Mouse (Mus musculus) granulocyte monocyte progenitor cell, adult 5-6 weeks (primary cell): ENCODE data around the gene Svep1. TPM values are rescaled to one million over a fixed set of nuclear protein-coding genes. Genes with fewer than 3 reads are reported as not detected.

Experiments used
- ATAC-seq: replicated peaks from 2 replicates; pipeline ENCODE4 v1.8.0; 2016; ENCODE audit warnings: mild to moderate bottlenecking, moderate TSS enrichment, inconsistent platforms; ENCODE audit not compliant: poor library complexity, severe bottlenecking
- total RNA-seq, 2 experiments: library from RNA; stranded (forward) in 1 of 2; stranded (reverse) in 1 of 2; fragments of 200-712, 200-1000 nt in 1 of 2; fragments of >200 nt in 1 of 2; fragmentation: Nextera tagmentation in 1 of 2; gene quantifications; 2 replicates each; pipeline ENCODE4 v1.2.3; 2014 to 2017

The Svep1 gene
- total RNA-seq, 2 experiments from 2014 or later: not detected

DNA sequence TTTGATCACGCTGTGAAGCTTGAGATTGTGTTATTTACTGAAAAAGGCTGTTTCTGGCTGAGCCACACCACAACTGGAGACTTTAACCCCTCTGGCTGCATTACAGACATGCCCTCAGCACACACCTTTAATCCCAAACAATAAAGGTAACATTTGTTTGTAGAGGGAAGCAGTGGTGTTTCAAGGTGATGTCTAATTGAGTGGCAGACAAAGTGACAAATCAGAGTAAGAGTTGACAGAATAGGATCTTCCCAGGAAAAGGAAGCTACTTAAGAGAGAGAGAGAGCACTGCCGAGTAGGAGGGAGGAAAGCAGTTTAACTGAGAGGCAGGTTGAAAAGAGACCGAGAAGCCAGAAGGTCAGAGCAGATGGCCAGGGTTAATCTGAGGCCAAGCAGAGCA, 203.2 kb downstream of the Svep1 start:
- ATAC-seq: no peak

Other genes with a start within 250 kb of the Svep1 start
- gene Txndc8, start 197.7 kb downstream of the Svep1 start, total RNA-seq (2014; fragmentation: Nextera tagmentation): not detected in 2 replicates
- gene Txndc8, start 197.7 kb downstream of the Svep1 start, total RNA-seq (2017): not detected in 2 replicates
- gene Musk, start 79.1 kb upstream of the Svep1 start, total RNA-seq (2014; fragmentation: Nextera tagmentation): not detected in 2 replicates
- not detected in 2 replicates for gene Musk, start 79.1 kb upstream of the Svep1 start, total RNA-seq (2017)